Mouse (Mus musculus): ENCODE data around the gene Tnfsf12.

- TF ChIP-seq CTCF (IDR thresholded peaks at IDR 0.05) (no peak), EP300 (IDR thresholded peaks at IDR 0.05) (no peak)
Measured at GRCm38 (mm10) chr11:69689891-69690290, 5.8 kb downstream of the Tnfsf12 start.
